Mouse (Mus musculus) megakaryocyte progenitor cell, adult 5-6 weeks (primary cell): ENCODE data around the gene Lin9. TPM values are rescaled to one million over a fixed set of nuclear protein-coding genes. Genes with fewer than 3 reads are reported as not detected.

Experiments
- ATAC-seq: replicated peaks from 2 replicates; pipeline ENCODE4 v1.8.0; 2016; ENCODE audit warnings: mild to moderate bottlenecking, moderate TSS enrichment, inconsistent platforms; ENCODE audit not compliant: poor library complexity
- total RNA-seq, 2 experiments: library from RNA; stranded (forward) in 1 of 2; stranded (reverse) in 1 of 2; fragments of 157-497, 149-512 nt in 1 of 2; fragments of 200-1000 nt in 1 of 2; gene quantifications; 2 replicates each; pipeline versions ENCODE4 v1.2.3 to v1.2.4; 2015 to 2017

The Lin9 gene
- total RNA-seq, 2 experiments from 2014 or later: 26.6 to 31.4 TPM

DNA sequence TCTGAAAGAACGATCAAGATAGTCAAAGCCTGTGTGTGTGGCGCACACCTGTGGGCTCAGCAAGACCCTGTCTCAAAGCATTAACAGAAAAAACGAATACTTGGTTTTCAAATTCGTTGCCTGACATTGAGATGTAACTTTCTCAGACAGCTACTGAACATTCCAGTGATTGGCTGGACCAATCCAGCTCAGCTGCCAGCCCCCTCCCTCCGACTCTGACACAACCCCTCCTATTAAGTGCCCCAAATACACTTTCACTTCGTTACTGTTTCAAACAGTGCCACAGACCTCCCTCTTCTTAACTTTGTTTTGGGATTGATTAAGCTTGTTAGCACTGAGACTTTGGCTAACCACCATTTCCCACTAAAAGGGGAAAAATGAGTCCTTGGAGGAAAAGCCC, 62.5 kb downstream of the Lin9 start:
- no peak for ATAC-seq

DNA sequence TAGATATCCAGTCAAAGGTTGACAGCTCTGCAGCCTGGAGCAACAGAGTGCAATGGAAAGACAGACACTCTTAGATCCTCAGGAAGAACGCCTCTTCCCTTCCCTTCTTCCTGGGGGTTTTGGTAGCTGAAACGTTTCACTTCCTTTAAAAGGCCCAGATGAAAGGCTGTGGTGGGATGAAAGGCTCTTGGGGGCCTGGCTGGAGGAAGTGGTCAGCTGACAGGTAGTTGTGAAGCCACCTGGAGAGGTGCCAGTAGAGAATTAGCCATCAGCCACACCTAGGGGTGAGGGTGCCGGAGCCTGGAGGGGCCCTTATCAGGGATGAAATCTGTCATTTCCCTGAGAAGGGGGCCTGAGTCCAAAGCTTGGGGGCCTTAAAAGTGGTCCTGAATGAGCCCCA, 66.4 kb downstream of the Lin9 start:
- peak; percentile 10; the same call in 1 of the 2 replicates for ATAC-seq

DNA sequence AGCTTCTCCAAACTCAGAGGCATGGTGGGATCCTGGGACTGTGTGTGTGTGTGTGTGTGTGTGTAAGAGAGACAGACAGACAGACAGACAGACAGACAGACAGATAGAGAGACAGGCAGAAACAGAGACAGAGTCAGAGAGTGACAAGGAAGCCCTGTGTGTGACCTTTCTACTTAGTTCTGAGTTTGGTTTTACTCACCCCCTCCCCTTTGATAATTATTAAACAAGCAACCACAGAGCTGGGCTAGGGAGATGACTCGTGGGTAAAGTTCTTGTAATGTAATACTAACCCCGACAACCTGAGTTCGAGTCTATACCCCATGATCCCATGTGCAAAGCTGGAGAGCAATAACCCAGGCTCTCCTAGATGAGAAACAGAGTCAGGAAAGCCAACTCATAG, 66.9 kb downstream of the Lin9 start:
- ATAC-seq: no peak

DNA sequence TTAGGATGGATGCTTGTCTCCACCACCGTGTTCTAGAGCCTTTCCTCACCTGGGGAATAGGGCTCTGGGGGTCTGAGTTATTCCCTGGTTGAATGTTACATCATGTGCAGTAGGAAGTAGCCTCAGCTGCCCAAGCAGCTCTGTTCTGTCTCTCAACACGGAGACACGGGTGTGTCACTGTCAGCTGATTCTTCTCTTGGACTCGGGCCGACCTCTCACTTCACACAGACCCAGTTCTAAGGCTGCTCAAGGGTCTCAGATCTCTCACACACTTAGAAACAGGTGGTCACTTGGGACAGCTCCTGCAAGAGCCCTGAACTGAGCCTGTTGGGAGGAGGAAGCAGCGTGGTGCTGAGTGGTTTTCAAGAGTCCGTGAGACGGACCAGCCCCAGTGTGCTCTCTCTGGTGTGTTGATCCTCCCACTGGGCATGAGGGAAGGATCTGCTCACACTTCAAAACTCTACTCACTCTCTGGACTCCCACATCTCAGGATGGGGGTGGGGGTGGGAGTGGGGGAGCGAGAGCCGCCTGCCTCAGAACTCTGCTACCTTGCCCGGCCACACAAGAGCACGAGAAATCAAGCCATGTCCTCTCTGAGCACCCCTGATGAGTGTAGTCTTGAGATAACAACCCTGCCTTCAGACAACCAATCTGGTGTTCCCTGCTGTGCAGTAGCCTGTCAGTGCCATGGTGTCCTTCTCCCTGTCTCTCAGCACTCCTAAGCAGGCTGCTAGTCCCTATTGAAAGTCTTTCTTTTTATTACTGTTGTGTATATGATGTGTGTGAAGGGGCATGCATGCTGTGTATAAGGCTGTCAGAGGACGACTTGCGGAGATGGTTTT, 68.2 kb downstream of the Lin9 start:
- peak; percentile 59 for ATAC-seq

GRCm38 (mm10) chr1:180718756-180719155, 77.8 kb downstream of the Lin9 start:
- ATAC-seq: peak; percentile 59

DNA sequence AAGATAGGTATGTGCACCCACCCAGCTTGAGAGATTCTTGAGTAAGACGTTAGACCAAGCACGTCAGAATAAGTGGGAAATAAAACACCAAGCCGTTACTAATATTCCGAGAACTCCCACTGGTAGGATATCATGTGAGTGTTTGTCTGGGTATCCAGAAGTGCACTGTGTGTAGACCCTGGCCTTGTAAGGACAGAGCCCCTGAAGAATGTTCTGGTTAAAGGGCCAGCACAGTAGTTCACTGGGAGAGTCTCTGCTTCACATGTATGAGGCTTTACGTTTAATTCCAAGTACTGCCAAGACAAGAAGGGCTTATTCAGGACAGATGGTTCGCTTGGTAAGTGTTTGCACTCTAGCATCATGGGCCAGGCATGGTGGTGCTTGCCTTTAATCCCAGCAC, 78.5 kb downstream of the Lin9 start:
- no peak for ATAC-seq

- peak; percentile 86 for ATAC-seq
Observed at GRCm38 (mm10) chr1:180719951-180720689, 79.2 kb downstream of the Lin9 start.

DNA sequence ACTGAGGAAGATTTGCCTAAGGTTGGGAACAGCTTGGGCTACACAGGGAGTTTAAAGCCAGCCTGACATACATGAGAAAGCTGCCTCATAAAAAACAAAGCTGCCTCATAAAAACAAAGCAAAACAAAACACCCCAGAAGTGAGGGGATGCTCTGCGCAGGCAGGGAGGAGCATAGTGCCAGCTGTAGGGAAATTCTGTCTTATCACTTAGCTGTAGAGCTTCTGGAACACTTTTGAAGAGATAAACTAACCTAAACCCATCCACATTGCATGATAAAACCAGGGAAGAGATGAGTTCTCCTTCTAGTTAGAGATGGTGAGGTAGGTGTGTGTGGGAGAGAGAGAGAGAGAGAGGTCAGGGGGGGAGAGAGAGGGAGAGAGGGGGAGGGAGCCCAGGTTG, 81.7 kb downstream of the Lin9 start:
- peak; percentile 28 for ATAC-seq

GRCm38 (mm10) chr1:180723701-180724238, 82.8 kb downstream of the Lin9 start:
- no peak for ATAC-seq

DNA sequence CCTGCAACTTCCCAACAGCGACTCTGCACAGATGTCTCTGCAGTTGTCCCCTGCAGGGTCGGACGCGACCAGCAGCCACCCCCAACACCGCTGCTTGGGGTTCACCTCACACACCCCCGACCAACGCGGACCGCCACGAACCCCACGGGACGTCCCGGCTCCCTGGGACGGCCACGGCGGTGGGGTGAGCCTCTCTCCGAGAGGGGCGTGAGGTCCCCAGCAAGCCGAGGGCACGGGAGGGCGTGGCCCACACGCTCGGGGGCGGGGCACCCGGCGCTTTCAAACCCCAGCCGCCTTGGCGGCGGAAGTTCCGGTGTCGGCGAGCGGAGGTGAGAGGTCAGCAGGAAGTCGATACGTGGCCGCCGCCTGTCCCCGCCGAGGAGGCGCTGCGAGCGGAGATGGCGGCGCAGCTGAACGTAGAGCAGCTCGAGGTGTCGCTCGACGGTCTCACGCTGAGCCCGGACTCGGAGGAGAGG, 84.8 kb downstream of the Lin9 start, which contains the start of gene Acbd3:
Acbd3 (plus strand) TSS at position 340 of the 476 bp plus-strand sequence.
- ATAC-seq: peak; percentile 90

GRCm38 (mm10) chr1:180726183-180726582, 85.2 kb downstream of the Lin9 start:
- peak; percentile 14; the same call in 1 of the 2 replicates for ATAC-seq

- no peak for ATAC-seq
Observed at GRCm38 (mm10) chr1:180729231-180729630, 88.3 kb downstream of the Lin9 start.

Other genes starting within 250 kb of the Lin9 start
- gene Stum, start 157.6 kb upstream of the Lin9 start, total RNA-seq (2015): not detected in 2 replicates
- not detected in 2 replicates for gene Stum, start 157.6 kb upstream of the Lin9 start, total RNA-seq (2017)
- gene Parp1, start 72.2 kb upstream of the Lin9 start, total RNA-seq (2015): 70.0 and 71.1 TPM in 2 replicates
- gene Parp1, start 72.2 kb upstream of the Lin9 start, total RNA-seq (2017): 194 and 197 TPM in 2 replicates
- not detected in 2 replicates for gene Mixl1, start 55.9 kb downstream of the Lin9 start, total RNA-seq (2015)
- not detected in 2 replicates for gene Mixl1, start 55.9 kb downstream of the Lin9 start, total RNA-seq (2017)
- gene Acbd3, start 84.9 kb downstream of the Lin9 start, total RNA-seq (2015): 23.9 and 27.3 TPM in 2 replicates
- gene Acbd3, start 84.9 kb downstream of the Lin9 start, total RNA-seq (2017): 43.0 and 46.5 TPM in 2 replicates
- 1,870 and 2,095 TPM in 2 replicates for gene H3f3a, start 172.8 kb downstream of the Lin9 start, total RNA-seq (2015)
- 1,724 and 1,809 TPM in 2 replicates for gene H3f3a, start 172.8 kb downstream of the Lin9 start, total RNA-seq (2017)
- gene Sde2, start 210.0 kb downstream of the Lin9 start, total RNA-seq (2015): 17.6 and 21.3 TPM in 2 replicates
- gene Sde2, start 210.0 kb downstream of the Lin9 start, total RNA-seq (2017): 29.9 and 33.6 TPM in 2 replicates